Mouse (Mus musculus): ENCODE results near the gene Tbc1d8.

Tbc1d8 gene

GRCm38 (mm10) chr1:39446178-39446577 lies 32.4 kb downstream of the Tbc1d8 start:
- peak; percentile 70 for DNase-seq (ENCODE audit: low read depth, low spot score)

GRCm38 (mm10) chr1:39445303-39446050 lies 33.1 kb downstream of the Tbc1d8 start:
- DNase-seq (ENCODE audit: low read depth, low spot score): no peak

- no peak for DNase-seq (ENCODE audit: low read depth, low spot score)
Measured at GRCm38 (mm10) chr1:39443764-39444163, 34.8 kb downstream of the Tbc1d8 start.

- DNase-seq (ENCODE audit: low read depth, low spot score): no peak
Measured at GRCm38 (mm10) chr1:39441686-39442085, 36.9 kb downstream of the Tbc1d8 start.

- no peak for DNase-seq (ENCODE audit: low read depth, low spot score)
Measured at GRCm38 (mm10) chr1:39439661-39440548, 38.6 kb downstream of the Tbc1d8 start.

- no peak for DNase-seq (ENCODE audit: low read depth, low spot score)
Measured at GRCm38 (mm10) chr1:39438629-39439028, 39.9 kb downstream of the Tbc1d8 start.

- no peak for DNase-seq (ENCODE audit: low read depth, low spot score)
Measured at GRCm38 (mm10) chr1:39434264-39434663, 44.3 kb downstream of the Tbc1d8 start.

- DNase-seq (ENCODE audit: low read depth, low spot score): no peak
Measured at GRCm38 (mm10) chr1:39430020-39430419, 48.5 kb downstream of the Tbc1d8 start.

GRCm38 (mm10) chr1:39429015-39429414 lies 49.5 kb downstream of the Tbc1d8 start:
- no peak for DNase-seq (ENCODE audit: low read depth, low spot score)

GRCm38 (mm10) chr1:39428280-39428679 lies 50.3 kb downstream of the Tbc1d8 start:
- no peak for DNase-seq (ENCODE audit: low read depth, low spot score)

- DNase-seq (ENCODE audit: low read depth, low spot score): no peak
Measured at GRCm38 (mm10) chr1:39425497-39425896, 53.1 kb downstream of the Tbc1d8 start.

GRCm38 (mm10) chr1:39420987-39421386 lies 57.6 kb downstream of the Tbc1d8 start:
- DNase-seq (ENCODE audit: low read depth, low spot score): no peak

GRCm38 (mm10) chr1:39418852-39419251 lies 59.7 kb downstream of the Tbc1d8 start:
- DNase-seq (ENCODE audit: low read depth, low spot score): no peak

- no peak for DNase-seq (ENCODE audit: low read depth, low spot score)
Measured at GRCm38 (mm10) chr1:39417817-39418216, 60.7 kb downstream of the Tbc1d8 start.

GRCm38 (mm10) chr1:39410085-39410821 lies 68.3 kb downstream of the Tbc1d8 start:
- DNase-seq (ENCODE audit: low read depth, low spot score): no peak

GRCm38 (mm10) chr1:39408668-39409067 lies 69.9 kb downstream of the Tbc1d8 start:
- no peak for DNase-seq (ENCODE audit: low read depth, low spot score)

GRCm38 (mm10) chr1:39408123-39408522 lies 70.4 kb downstream of the Tbc1d8 start:
- no peak for DNase-seq (ENCODE audit: low read depth, low spot score)

GRCm38 (mm10) chr1:39407108-39407507 lies 71.4 kb downstream of the Tbc1d8 start:
- DNase-seq (ENCODE audit: low read depth, low spot score): no peak

- no peak for DNase-seq (ENCODE audit: low read depth, low spot score)
Measured at GRCm38 (mm10) chr1:39400173-39400572, 78.4 kb downstream of the Tbc1d8 start.

- DNase-seq (ENCODE audit: low read depth, low spot score): no peak
Measured at GRCm38 (mm10) chr1:39399228-39399627, 79.3 kb downstream of the Tbc1d8 start.

GRCm38 (mm10) chr1:39398284-39398683 lies 80.3 kb downstream of the Tbc1d8 start:
- DNase-seq (ENCODE audit: low read depth, low spot score): no peak

GRCm38 (mm10) chr1:39396347-39396746 lies 82.2 kb downstream of the Tbc1d8 start:
- DNase-seq (ENCODE audit: low read depth, low spot score): no peak
